Mouse (Mus musculus) kidney, adult 8-10 months (tissue): ENCODE measurements at regions not wholly inside any gene's neighbourhood (a gene's known extent, or its start where the extent isn't known, plus 50 kb on each side); places are given as distances from the start of the nearest gene placed in this dataset.

Experiments used
- DNase-seq, 2 experiments: peaks; one replicate each; pipeline ENCODE4 v3.0.0; 2022

- peak; percentile 47 to 54 for DNase-seq
Observed at GRCm38 (mm10) chr2:118042380-118043055, 69.2 kb upstream of the Thbs1 start.

GRCm38 (mm10) chr2:118044666-118045065, 67.0 kb upstream of the Thbs1 start:
- DNase-seq = no peak

DNA sequence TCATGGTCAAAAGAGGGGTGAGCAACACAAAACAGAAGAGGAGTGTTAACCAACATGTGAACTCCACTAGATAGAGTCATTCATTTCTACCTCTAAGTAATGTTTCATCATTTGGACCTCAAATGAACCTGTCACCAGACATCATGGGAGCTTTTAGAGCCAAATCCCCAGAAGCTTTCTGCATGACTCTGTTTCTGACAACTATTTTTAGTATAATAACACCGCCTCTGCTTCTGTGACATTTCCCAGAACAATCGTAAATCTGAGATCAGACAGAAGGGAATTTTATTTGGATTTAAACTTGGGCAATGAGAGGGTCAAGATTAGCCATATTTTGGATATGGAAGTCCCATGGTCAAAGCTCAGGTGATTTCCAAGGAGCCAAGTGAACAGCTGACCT, 61.4 kb upstream of the Thbs1 start:
- no peak for DNase-seq

- DNase-seq = no peak
Observed at GRCm38 (mm10) chr2:118051610-118052009, 60.1 kb upstream of the Thbs1 start.

- DNase-seq = no peak
Observed at GRCm38 (mm10) chr2:118053512-118053911, 58.2 kb upstream of the Thbs1 start.

GRCm38 (mm10) chr2:118058654-118059395, 52.9 kb upstream of the Thbs1 start:
- DNase-seq = no peak

GRCm38 (mm10) chr2:118061291-118061690, 50.4 kb upstream of the Thbs1 start:
- DNase-seq = no peak
